Mouse (Mus musculus) lung, adult 2 months (tissue): ENCODE measurements around the gene Enah.

Experiments
- CTCF ChIP-seq: fragments of 200-500 bp; IDR thresholded peaks from 2 replicates; pipeline ENCODE4 v1.5.1; 2011; ENCODE audit warnings: mild to moderate bottlenecking, low read length, control low read depth; ENCODE audit not compliant: insufficient read depth
- POLR2A ChIP-seq: fragments of 200-500 bp; IDR thresholded peaks from 2 replicates; pipeline ENCODE4 v1.6.1; 2011; ENCODE audit warnings: low read depth, mild to moderate bottlenecking, control low read depth, low read length, borderline replicate concordance; ENCODE audit errors: extremely low read depth

GRCm38 (mm10) chr1:181876656-181877055, 143.1 kb downstream of the Enah start:
- TF ChIP-seq CTCF (no peak), POLR2A (no peak)
